Mouse (Mus musculus) lung, postnatal 0 days (tissue): ENCODE data around the gene Sumo1. TPM values are rescaled to one million over a fixed set of nuclear protein-coding genes. Genes with fewer than 3 reads are reported as not detected.
"Not testable (repeated sequence)": the region's sequence is repeated elsewhere in the genome, so short reads cannot be mapped to it uniquely, and the experiment has no call there.

ENCODE experiments used
- ATAC-seq: fragments of 200-750 bp; cut with Nextera tagmentation; 2 replicates; pipeline ENCODE4 v1.8.0; 2017; ENCODE audit warnings: moderate library complexity
- DNase-seq: peaks from one replicate; pipeline ENCODE4 v3.0.0-alpha.2; 2016; ENCODE audit warnings: low spot score
- H3K27ac ChIP-seq: fragments of 300-500 bp; sonication (generic); 2 replicates; pipeline ENCODE4 v1.5.1; 2014; ENCODE audit warnings: antibody characterized with exemption, mild to moderate bottlenecking, low read length, mixed read lengths
- H3K27me3 ChIP-seq: fragments of 300-500 bp; sonication (generic); replicated peaks from 2 replicates; pipeline ENCODE4 v1.6.1; 2014; ENCODE audit warnings: low read length, mixed read lengths; ENCODE audit not compliant: insufficient read depth
- H3K36me3 ChIP-seq: fragments of 300-500 bp; sonication (generic); 2 replicates; pipeline ENCODE4 v1.6.1; 2014; ENCODE audit warnings: low read length, mixed read lengths; ENCODE audit not compliant: insufficient read depth
- H3K4me1 ChIP-seq: fragments of 300-500 bp; sonication (generic); 2 replicates; pipeline ENCODE4 v1.6.1; 2014; ENCODE audit warnings: antibody characterized with exemption, low read depth, low read length, mixed read lengths; ENCODE audit not compliant: insufficient read depth
- H3K4me2 ChIP-seq: fragments of 300-500 bp; sonication (generic); replicated peaks from 2 replicates; pipeline ENCODE4 v1.6.1; 2014; ENCODE audit warnings: low read depth, mild to moderate bottlenecking, low read length, moderate library complexity, mixed read lengths
- H3K4me3 ChIP-seq: fragments of 300-500 bp; sonication (generic); 2 replicates; pipeline ENCODE4 v1.5.1; 2014; ENCODE audit warnings: low read depth, low read length
- H3K9ac ChIP-seq: fragments of 300-500 bp; sonication (generic); replicated peaks from 2 replicates; pipeline ENCODE4 v1.6.1; 2014; ENCODE audit warnings: low read depth, mild to moderate bottlenecking
- H3K9me3 ChIP-seq: fragments of 300-500 bp; sonication (generic); 2 replicates; pipeline ENCODE4 v1.6.1; 2016; ENCODE audit warnings: low read length, mixed read lengths
- CTCF ChIP-seq: IDR thresholded peaks from 2 replicates; pipeline ENCODE4 v1.5.1; 2016; ENCODE audit warnings: antibody characterized with exemption, mild to moderate bottlenecking
- EP300 ChIP-seq: IDR thresholded peaks from 2 replicates; pipeline ENCODE4 v1.6.1; 2016; ENCODE audit warnings: antibody characterized with exemption, mild to moderate bottlenecking, control low read depth
- WGBS: fragments of 180-500 bp; shearing (Covaris S2); extraction: QIAGEN DNeasy Blood & Tissue Kit; methylation state at CpG from one replicate; pipeline ENCODE4 v1.1.7; 2014; 5-methylcytosine and 5-hydroxymethylcytosine counted together
- polyA plus RNA-seq: library from polyadenylated mRNA; unstranded; fragments of >200 nt; fragmentation: Nextera tagmentation; extraction: Ambion mirVana; gene quantifications from 2 replicates; pipeline ENCODE4 v1.2.1, GENCODE M21; 2015

Sumo1 gene
- polyA plus RNA-seq, 1 experiment from 2014 or later, result 257 TPM

DNA sequence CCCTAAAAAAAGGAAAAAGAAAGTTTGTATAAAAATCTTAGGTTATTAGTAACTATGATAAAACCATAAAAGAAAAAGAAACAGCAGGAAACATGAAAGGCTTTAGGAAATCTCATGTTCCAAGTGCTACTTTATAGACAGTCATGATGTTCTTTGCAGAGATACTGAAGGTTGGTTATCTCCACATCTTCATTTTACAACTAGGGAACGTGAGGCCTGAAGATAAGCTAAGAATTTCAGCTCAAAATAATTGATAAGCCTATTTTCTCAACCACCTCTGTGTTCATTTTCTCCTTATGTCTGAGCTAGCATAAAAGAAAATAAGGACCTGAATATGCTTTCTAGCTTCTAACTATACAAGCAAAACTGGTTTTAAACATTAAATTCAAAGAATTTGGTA is 28.1 kb downstream of the Sumo1 start:
- Histone ChIP-seq H3K4me3 (no peak overlapping the region), H3K36me3 (0 out of 2 replicates have a peak, but pooled peaks cover 7% of the 10 kb centered on the region), H3K9ac (no peak overlapping the region), H3K4me1 (no peaks in the 10 kb centered on the region), H3K9me3 (no peaks in the 10 kb centered on the region), H3K4me2 (no peak overlapping the region), H3K27me3 (no peaks in the 10 kb centered on the region), H3K27ac (no peak overlapping the region)
- WGBS, result 56% methylated on average over 1 of the region's 1 CpGs
- TF ChIP-seq CTCF (no peak), EP300 (no peak)
- ATAC-seq (no peak), DNase-seq (no peak)

DNA sequence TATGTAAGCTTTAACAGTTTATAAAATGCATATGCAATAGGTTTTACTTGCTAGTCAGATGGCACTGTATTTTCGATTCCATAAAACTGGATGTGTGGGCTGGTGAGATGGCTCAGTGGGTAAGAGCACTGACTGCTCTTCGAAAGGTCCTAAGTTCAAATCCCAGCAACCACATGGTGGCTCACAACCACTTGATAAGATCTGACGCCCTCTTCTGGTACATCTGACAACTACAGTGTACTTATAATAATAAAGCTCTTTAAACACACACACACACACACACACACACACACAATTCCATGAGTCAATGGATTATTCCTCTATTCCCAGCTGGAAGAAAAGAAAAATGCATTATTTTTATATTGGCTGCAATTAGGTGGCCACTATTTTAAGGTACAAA is 32.3 kb downstream of the Sumo1 start:
- Histone ChIP-seq H3K27ac (no peak overlapping the region), H3K4me2 (no peak overlapping the region), H3K27me3 (no peaks in the 10 kb centered on the region), H3K36me3 (0 out of 2 replicates have a peak, but pooled peaks cover 5% of the 10 kb centered on the region), H3K4me3 (no peak overlapping the region), H3K9me3 (no peaks in the 10 kb centered on the region), H3K9ac (no peak overlapping the region), H3K4me1 (no peaks in the 10 kb centered on the region)
- DNase-seq (no peak), ATAC-seq (no peak)
- TF ChIP-seq CTCF (peak; percentile 16; the same call in 1 of the 2 replicates), EP300 (no peak)
- 79% methylated on average over 3 of the region's 3 CpGs for WGBS

DNA sequence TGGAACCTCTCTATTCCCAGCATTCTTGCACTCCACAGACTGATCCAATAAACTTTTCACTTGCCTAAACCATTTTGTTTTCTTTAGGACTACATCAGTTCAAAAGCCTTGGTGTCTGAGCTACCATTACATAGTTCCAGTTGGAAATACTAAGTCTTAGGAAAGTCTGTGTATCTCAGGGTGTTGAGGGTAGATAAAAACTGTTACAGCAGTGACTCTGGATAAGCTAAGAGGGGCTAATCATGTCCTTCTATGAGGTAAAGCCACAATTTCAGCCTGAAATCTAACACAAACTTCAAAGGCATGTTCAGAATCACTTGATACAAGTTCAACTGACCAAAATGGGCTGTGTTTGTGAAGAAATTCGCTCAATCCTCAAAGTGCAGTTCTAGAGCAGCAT is 34.3 kb downstream of the Sumo1 start:
- H3K27me3 ChIP-seq, result no peaks in the 10 kb centered on the region
- H3K36me3 ChIP-seq, result no peaks in the 10 kb centered on the region
- DNase-seq (no peak), ATAC-seq (no peak)
- H3K4me1 ChIP-seq, result no peaks in the 10 kb centered on the region
- 74% methylated on average over 1 of the region's 1 CpGs for WGBS
- no peaks in the 10 kb centered on the region for H3K9me3 ChIP-seq
- no peak overlapping the region for H3K27ac ChIP-seq
- H3K4me3 ChIP-seq, result no peak overlapping the region
- no peak overlapping the region for H3K9ac ChIP-seq
- TF ChIP-seq EP300 (no peak), CTCF (no peak)
- H3K4me2 ChIP-seq, result no peak overlapping the region

DNA sequence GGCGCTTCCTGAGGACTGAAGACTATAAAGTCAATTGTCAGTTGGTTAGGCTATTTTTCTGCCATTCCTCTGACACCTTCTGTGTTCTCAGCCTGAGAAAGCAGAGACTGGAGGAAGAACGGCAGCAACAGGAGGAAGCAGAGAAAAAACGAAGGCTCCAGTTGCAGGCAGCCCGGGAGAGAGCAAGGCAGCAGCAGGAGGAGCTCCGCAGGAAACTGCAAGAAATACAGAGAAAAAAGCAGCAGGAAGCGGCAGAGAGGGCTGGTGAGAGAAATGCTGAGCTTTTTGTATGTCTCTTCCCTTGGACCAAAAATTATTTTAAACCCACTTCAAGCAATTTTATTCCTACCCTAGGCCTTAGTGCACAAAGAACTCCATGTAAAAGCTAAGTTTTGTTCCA is 37.6 kb downstream of the Sumo1 start:
- no peaks in the 10 kb centered on the region for H3K4me1 ChIP-seq
- no peak overlapping the region for H3K9ac ChIP-seq
- H3K36me3 ChIP-seq, result no peaks in the 10 kb centered on the region
- H3K4me3 ChIP-seq, result no peak overlapping the region
- no peaks in the 10 kb centered on the region for H3K27me3 ChIP-seq
- TF ChIP-seq CTCF, result no peak
- TF ChIP-seq EP300, result no peak
- no peak overlapping the region for H3K4me2 ChIP-seq
- no peak for DNase-seq
- ATAC-seq, result no peak
- H3K9me3 ChIP-seq, result no peaks in the 10 kb centered on the region
- H3K27ac ChIP-seq, result no peak overlapping the region
- 25% methylated on average over 6 of the region's 6 CpGs for WGBS

DNA sequence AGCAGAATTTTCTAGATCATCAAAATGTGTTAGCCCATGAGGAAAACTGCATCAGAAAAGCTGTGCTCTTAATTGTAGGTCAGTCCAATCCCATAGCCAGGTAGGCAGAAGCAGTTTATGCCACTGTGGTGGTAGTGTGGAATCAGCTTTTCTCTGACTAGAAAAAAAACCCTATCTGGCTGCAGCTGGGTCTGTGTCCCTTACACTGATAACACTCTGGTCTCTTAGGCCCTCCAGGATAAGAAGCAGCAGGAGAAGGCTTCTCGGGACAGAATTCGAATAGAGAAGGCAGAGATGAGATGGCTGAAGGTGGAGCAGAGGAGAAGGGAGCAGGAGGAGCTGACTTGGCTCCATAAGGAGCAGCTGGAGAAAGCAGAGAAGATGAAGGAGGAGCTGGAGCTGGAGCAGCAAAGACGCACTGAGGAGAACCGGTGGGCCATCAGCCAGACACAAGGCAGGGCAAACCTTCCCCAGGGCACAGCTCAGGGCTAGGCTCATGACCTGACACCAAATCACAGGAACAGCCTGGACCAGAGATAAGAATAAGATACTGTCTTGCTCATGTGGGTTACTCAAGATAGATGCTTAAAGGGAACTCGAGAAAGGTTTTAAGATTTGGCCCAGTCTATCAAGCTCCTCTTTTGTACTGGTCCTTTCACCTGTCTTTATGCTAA is 38.5 kb downstream of the Sumo1 start:
- Histone ChIP-seq H3K4me2 (no peak overlapping the region), H3K36me3 (no peaks in the 10 kb centered on the region), H3K27ac (no peak overlapping the region), H3K27me3 (no peaks in the 10 kb centered on the region), H3K9me3 (no peaks in the 10 kb centered on the region), H3K4me1 (no peaks in the 10 kb centered on the region), H3K9ac (no peak overlapping the region), H3K4me3 (no peak overlapping the region)
- no peak for ATAC-seq
- TF ChIP-seq CTCF (no peak), EP300 (no peak)
- 70% methylated on average over 5 of the region's 5 CpGs for WGBS
- no peak for DNase-seq

DNA sequence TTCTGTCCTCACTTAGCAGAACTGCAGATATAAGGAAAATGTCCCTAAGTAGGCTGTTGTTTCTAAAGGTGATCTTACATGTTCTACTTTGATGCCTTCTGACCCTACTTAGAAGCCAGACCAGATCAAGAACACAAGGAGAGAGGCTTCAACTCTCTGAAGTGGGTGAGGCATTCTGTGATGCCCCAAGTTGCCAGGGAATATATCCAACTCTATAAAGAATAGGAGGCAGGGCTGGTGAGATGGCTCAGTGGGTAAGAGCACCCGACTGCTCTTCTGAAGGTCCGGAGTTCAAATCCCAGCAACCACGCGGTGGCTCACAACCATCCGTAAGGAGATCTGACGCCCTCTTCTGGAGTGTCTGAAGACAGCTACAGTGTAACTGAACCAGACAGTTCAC is 40.3 kb downstream of the Sumo1 start:
- not testable (repeated sequence) for H3K27me3 ChIP-seq, H3K36me3 ChIP-seq, H3K27ac ChIP-seq, H3K4me2 ChIP-seq, H3K4me1 ChIP-seq, DNase-seq, H3K4me3 ChIP-seq, H3K9ac ChIP-seq, H3K9me3 ChIP-seq, ATAC-seq
- WGBS, result 86% methylated on average over 6 of the region's 6 CpGs

DNA sequence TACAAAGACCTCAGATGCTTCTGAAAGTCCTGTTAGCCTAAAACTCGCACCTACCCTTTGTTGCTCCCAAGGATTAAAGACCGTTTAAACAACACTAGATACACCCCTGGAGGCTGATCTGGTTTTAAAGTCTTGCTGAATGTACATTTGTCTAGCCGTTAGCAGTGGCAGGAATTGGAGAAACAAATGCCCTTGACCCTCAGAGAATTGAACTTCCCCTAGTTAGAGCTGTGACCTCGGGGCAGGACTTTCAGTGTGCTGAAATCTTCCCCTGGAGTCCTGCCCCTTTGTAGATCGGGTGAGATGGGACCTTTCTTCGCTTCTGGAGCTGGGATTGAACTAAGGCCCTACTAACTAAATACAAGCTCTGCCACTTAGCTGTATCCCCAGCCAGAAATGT is 41.4 kb downstream of the Sumo1 start:
- no peak for ATAC-seq
- no peak overlapping the region for H3K27ac ChIP-seq
- no peaks in the 10 kb centered on the region for H3K27me3 ChIP-seq
- H3K4me1 ChIP-seq, result no peaks in the 10 kb centered on the region
- H3K4me3 ChIP-seq, result no peak overlapping the region
- H3K9ac ChIP-seq, result no peak overlapping the region
- no peak overlapping the region for H3K4me2 ChIP-seq
- no peaks in the 10 kb centered on the region for H3K36me3 ChIP-seq
- TF ChIP-seq CTCF (no peak), EP300 (no peak)
- 40% methylated on average over 6 of the region's 6 CpGs for WGBS
- no peaks in the 10 kb centered on the region for H3K9me3 ChIP-seq
- DNase-seq, result no peak
